Mouse (Mus musculus) T-helper 17 cell (primary cell): ENCODE results near the gene Bcat1.

Experiments
- in situ Hi-C, 2 experiments: fragments of 300-600 bp; cut with MboI, MseI; formaldehyde crosslinking; loops; 1 replicate in 1 of 2; 2 replicates in 1 of 2; pipeline ENCODE4 v1.15.1; 2025; ENCODE audit warnings: high pct_unique_total_duplicates in 2 of 2

Gene Bcat1

GRCm38 (mm10) chr6:145075548-145076224 is at the start of gene Bcat1:
Gene Bcat1, minus strand, starts transcription at chr6:145076184.
- in situ Hi-C loops = loop anchor here in 1 of 2 experiments (10.0 kb wide), 1 partner anchor 49 kb away; no protein-coding TSS in a partner anchor

- in situ Hi-C loops = loop anchor here (10.0 kb wide), 2 partner anchors 51 to 619 kb away; partner anchors contain the start of genes Bcat1 (in 1 of the 2) and Rassf8 (in 1 of the 2)
Observed at GRCm38 (mm10) chr6:145125591-145126113, 49.7 kb upstream of the Bcat1 start.

- in situ Hi-C loops = loop anchor here (10.0 kb wide), 2 partner anchors 50 to 620 kb away; partner anchors contain the start of genes Bcat1 (in 1 of the 2) and Rassf8 (in 1 of the 2)
Observed at GRCm38 (mm10) chr6:145124621-145125020, 48.6 kb upstream of the Bcat1 start.

GRCm38 (mm10) chr6:145123136-145124060 is 47.4 kb upstream of the Bcat1 start:
- in situ Hi-C loops = loop anchor here (10.0 kb wide), 2 partner anchors 49 to 621 kb away; partner anchors contain the start of genes Bcat1 (in 1 of the 2) and Rassf8 (in 1 of the 2)

- in situ Hi-C loops = loop anchor here (10.0 kb wide), 2 partner anchors 48 to 622 kb away; partner anchors contain the start of genes Bcat1 (in 1 of the 2) and Rassf8 (in 1 of the 2)
Observed at GRCm38 (mm10) chr6:145122423-145123059, 46.6 kb upstream of the Bcat1 start.

- in situ Hi-C loops = loop anchor here (10.0 kb wide), 2 partner anchors 47 to 623 kb away; partner anchors contain the start of genes Bcat1 (in 1 of the 2) and Rassf8 (in 1 of the 2)
Observed at GRCm38 (mm10) chr6:145121590-145122420, 45.8 kb upstream of the Bcat1 start.

- in situ Hi-C loops = loop anchor here (10.0 kb wide), 2 partner anchors 46 to 624 kb away; partner anchors contain the start of genes Bcat1 (in 1 of the 2) and Rassf8 (in 1 of the 2)
Observed at GRCm38 (mm10) chr6:145120787-145121589, 45.0 kb upstream of the Bcat1 start.

- in situ Hi-C loops = loop anchor here (10.0 kb wide), 2 partner anchors 45 to 625 kb away; partner anchors contain the start of genes Bcat1 (in 1 of the 2) and Rassf8 (in 1 of the 2)
Observed at GRCm38 (mm10) chr6:145120086-145120485, 44.1 kb upstream of the Bcat1 start.

GRCm38 (mm10) chr6:145116098-145116672 is 40.2 kb upstream of the Bcat1 start:
- in situ Hi-C loops = no loop called here

- in situ Hi-C loops = no loop called here
Observed at GRCm38 (mm10) chr6:145115476-145116097, 39.6 kb upstream of the Bcat1 start, which contains the start of gene Lrmp. Gene Lrmp, plus strand, starts transcription at chr6:145115653.

GRCm38 (mm10) chr6:145114561-145114960 is 38.6 kb upstream of the Bcat1 start:
- in situ Hi-C loops = no loop called here

- in situ Hi-C loops = no loop called here
Observed at GRCm38 (mm10) chr6:145112865-145113264, 36.9 kb upstream of the Bcat1 start.

- in situ Hi-C loops = no loop called here
Observed at GRCm38 (mm10) chr6:145110786-145111185, 34.8 kb upstream of the Bcat1 start.

- in situ Hi-C loops = no loop called here
Observed at GRCm38 (mm10) chr6:145106163-145106842, 30.3 kb upstream of the Bcat1 start.

GRCm38 (mm10) chr6:145105439-145105838 is 29.5 kb upstream of the Bcat1 start:
- in situ Hi-C loops = no loop called here

GRCm38 (mm10) chr6:145104241-145104939 is 28.4 kb upstream of the Bcat1 start:
- in situ Hi-C loops = no loop called here

GRCm38 (mm10) chr6:145100923-145101322 is 24.9 kb upstream of the Bcat1 start:
- in situ Hi-C loops = no loop called here
